Mouse (Mus musculus): Measurements from ENCODE around the gene Cxcl12.

Cxcl12 gene

GRCm38 (mm10) chr6:117219911-117220481 lies 51.7 kb downstream of the Cxcl12 start:
- no peak for DNase-seq (ENCODE audit: low spot score in 2 of 2)

DNA sequence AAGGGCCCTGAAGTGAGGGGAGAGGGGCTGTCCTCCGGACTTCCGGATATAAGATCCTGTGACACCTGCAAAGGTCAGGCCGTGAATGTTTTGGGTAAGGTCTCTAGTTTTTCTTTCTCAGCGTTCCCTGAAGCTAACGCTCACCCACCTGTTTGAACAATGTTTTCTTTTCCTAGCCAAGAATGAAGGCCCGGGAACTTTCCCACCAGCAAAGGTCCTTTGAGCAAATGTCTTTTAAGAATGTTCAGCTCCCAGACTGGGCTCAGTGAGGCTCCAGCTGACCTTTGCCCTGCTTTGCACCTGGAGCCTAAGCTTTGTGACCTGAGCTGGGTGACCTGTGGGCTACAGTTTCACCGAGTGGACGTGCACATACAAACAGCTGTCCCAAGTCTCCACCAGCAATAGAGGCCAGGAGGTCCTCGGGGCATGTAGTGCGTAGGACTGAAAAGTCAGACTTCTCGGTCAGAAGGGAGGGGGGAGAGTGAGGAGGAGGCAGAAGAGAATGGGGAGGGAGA lies 52.6 kb downstream of the Cxcl12 start:
- DNase-seq (ENCODE audit: low spot score in 2 of 2) = no peak

Measured in urinary bladder, adult 18-20 months (tissue).